Mouse (Mus musculus) neutrophil, adult 5-6 weeks (primary cell): Measurements from ENCODE around the gene Hdgfl3. TPM values are rescaled to one million over a fixed set of nuclear protein-coding genes. Genes with fewer than 3 reads are reported as not detected.
"Not testable (repeated sequence)": the region's sequence is repeated elsewhere in the genome, so short reads cannot be mapped to it uniquely, and the experiment has no call there.

Experiments used
- ATAC-seq: fragments of 151-379, 151-347 bp; 2 replicates; pipeline ENCODE4 v1.8.0; 2017; ENCODE audit warnings: mild to moderate bottlenecking, moderate TSS enrichment; ENCODE audit not compliant: insufficient number of reproducible peaks, poor library complexity, low FRiP score, severe bottlenecking; ENCODE audit errors: extremely low read depth
- total RNA-seq: library from RNA; stranded (forward); fragments of 200-1000 nt; gene quantifications from 2 replicates; pipeline ENCODE4 v1.2.3, GENCODE M21; 2017

The Hdgfl3 gene
- total RNA-seq, 1 experiment from 2014 or later: 4.0 TPM

DNA sequence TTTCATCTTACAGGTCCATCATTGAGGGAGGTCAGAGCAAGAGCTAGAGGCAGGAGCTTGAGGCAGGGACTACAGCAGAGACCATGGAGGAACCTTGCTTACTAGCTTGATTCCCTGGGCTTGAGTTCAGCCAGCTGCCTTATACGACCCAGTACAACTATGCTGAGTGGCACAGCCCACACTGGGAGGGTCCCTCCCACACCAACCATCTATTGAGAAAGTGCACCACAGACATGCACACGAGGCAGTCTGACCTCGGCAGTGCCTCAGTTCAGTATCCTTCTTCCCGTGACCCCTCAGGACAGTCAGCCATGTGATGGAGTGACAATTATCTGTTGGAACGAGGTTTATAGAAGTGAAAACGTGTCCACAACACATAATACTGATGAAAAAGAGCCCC, 94.5 kb downstream of the Hdgfl3 start:
- ATAC-seq: no peak

DNA sequence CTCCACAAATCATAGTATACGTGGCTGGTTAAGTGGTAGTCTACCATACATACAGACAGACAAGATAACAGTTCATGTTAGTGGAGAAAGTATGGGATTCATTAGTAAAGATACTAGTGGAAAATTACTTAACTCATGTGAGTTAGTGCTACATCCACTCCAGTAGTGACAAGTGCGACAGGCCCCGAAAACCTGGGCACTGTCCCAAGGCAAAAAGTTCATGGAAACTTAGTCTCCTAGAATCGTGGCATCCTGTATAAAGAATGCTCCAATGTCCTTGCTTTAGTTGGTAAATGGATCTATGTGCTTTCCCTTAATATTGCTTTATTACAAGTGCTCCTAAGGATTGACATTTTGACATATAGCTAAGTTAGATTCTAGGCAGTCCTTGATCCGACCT, 96.5 kb downstream of the Hdgfl3 start:
- not testable (repeated sequence) for ATAC-seq

DNA sequence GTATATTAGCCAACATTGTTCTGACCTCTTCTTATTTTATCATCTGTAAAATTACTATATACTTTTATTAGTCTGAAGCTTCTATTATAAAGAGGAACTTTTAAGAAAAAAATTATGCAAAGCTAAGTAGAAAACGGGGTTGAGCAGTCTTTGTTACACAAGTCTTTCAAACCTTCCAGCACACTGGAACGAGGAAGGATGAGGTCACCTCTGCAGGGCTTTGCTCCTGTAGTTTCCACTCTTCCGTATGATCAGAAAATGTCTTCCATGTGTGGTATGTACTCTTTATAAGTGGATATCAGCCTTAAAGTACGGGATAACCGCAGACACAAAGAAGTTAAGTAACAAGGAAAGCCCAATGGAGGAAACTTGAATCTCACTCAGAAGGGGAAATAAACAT, 98.8 kb downstream of the Hdgfl3 start:
- ATAC-seq: no peak

DNA sequence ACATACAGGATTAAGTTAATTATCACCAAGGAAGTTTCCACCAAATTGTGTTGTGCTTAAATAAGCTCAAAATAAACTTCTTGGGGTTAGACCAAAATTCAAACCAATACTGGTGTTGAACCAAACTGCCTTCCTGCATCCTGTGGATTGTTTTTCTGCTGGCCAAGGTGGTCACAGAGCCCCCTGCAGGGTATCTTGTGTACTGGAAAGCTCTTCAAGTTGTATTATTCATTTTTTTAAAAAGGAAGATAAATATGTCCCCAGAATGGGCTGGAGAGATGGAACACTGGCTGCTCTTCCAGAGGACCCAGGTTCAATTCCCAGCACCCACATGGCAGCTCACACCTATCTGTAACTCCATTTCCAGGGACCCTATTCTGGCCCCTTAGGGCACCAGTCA, 99.4 kb downstream of the Hdgfl3 start:
- no peak for ATAC-seq

Other genes with a start within 250 kb of the Hdgfl3 start
- not detected in 2 replicates for gene Homer2, start 226.9 kb downstream of the Hdgfl3 start, total RNA-seq
- 106 and 121 TPM in 2 replicates for gene Ramac, start 171.5 kb downstream of the Hdgfl3 start, total RNA-seq
- gene 3110040N11Rik, start 145.0 kb downstream of the Hdgfl3 start, total RNA-seq: 30.3 and 42.7 TPM in 2 replicates
- 115 and 116 TPM in 2 replicates for gene Btbd1, start 105.0 kb downstream of the Hdgfl3 start, total RNA-seq
- gene Gm10160, start 78.7 kb downstream of the Hdgfl3 start, total RNA-seq: not detected in 2 replicates
- gene Tm6sf1, start 75.5 kb downstream of the Hdgfl3 start, total RNA-seq: 147 and 181 TPM in 2 replicates
- not detected in 2 replicates for gene Bnc1, start 57.8 kb upstream of the Hdgfl3 start, total RNA-seq
- gene Sh3gl3, start 239.4 kb upstream of the Hdgfl3 start, total RNA-seq: not detected in 2 replicates